Mouse (Mus musculus): Measurements from ENCODE around the gene Cenpl. TPM values are rescaled to one million over a fixed set of nuclear protein-coding genes. Genes with fewer than 3 reads are reported as not detected.

Gene Cenpl
- polyA plus RNA-seq, 1 experiment from 2014 or later, result 26.4 TPM

GRCm38 (mm10) chr1:161130726-161131664 is 60.5 kb downstream of the Cenpl start, which contains the start of gene Klhl20:
Gene Klhl20, minus strand, starts transcription at chr1:161131511.
- Histone ChIP-seq H3K4me3 (peak within 1 kb of the TSS; percentile 87), H3K9ac (peak within 1 kb of the TSS; percentile 92), H3K4me2 (peak within 1 kb of the TSS; percentile 68), H3K36me3 (peaks cover 6% of the 10 kb centered on the region), H3K4me1 (peaks cover 7% of the 10 kb centered on the region), H3K27me3 (0 out of 2 replicates have a peak, but pooled peaks cover 2% of the 10 kb centered on the region), H3K9me3 (no peaks in the 10 kb centered on the region), H3K27ac (peak within 1 kb of the TSS; percentile 89)
- ATAC-seq (ENCODE audit: insufficient number of reproducible peaks, low FRiP score, low TSS enrichment, low read depth), result peak; percentile 90
- 1% methylated on average over 41 of the region's 41 CpGs for WGBS

Other genes starting within 250 kb of the Cenpl start
- 6.7 and 7.4 TPM in 2 replicates for gene Rc3h1, start 164.3 kb upstream of the Cenpl start, polyA plus RNA-seq (2015; fragmentation: Nextera tagmentation; extraction: Ambion mirVana)
- gene Serpinc1, start 92.1 kb upstream of the Cenpl start, polyA plus RNA-seq (2015; fragmentation: Nextera tagmentation; extraction: Ambion mirVana), result 2.6 and 5.1 TPM in 2 replicates
- gene Zbtb37, start 35.9 kb upstream of the Cenpl start, polyA plus RNA-seq (2015; fragmentation: Nextera tagmentation; extraction: Ambion mirVana), result 7.9 and 8.4 TPM in 2 replicates
- 26.2 and 26.7 TPM in 2 replicates for gene Dars2, start 55 bp upstream of the Cenpl start, polyA plus RNA-seq (2015; fragmentation: Nextera tagmentation; extraction: Ambion mirVana)
- gene Klhl20, start 60.8 kb downstream of the Cenpl start, polyA plus RNA-seq (2015; fragmentation: Nextera tagmentation; extraction: Ambion mirVana), result 17.3 and 17.9 TPM in 2 replicates
- 0.70 and 1.7 TPM in 2 replicates for gene Ankrd45, start 72.0 kb downstream of the Cenpl start, polyA plus RNA-seq (2015; fragmentation: Nextera tagmentation; extraction: Ambion mirVana)
- gene Tex50, start 88.6 kb downstream of the Cenpl start, polyA plus RNA-seq (2015; fragmentation: Nextera tagmentation; extraction: Ambion mirVana), result not detected in 2 replicates
- gene Prdx6, start 180.5 kb downstream of the Cenpl start, polyA plus RNA-seq (2015; fragmentation: Nextera tagmentation; extraction: Ambion mirVana), result 310 and 325 TPM in 2 replicates